Mouse (Mus musculus) embryonic fibroblast, embryonic 13.5 days (primary cell): Measurements from ENCODE around the gene Fam196b. TPM values are rescaled to one million over a fixed set of nuclear protein-coding genes. Genes with fewer than 3 reads are reported as not detected.

ENCODE experiments used
- H3K27ac ChIP-seq: 2 replicates; pipeline ENCODE4 v1.5.1; 2012; ENCODE audit warnings: low read length, control low read depth, inconsistent platforms; ENCODE audit not compliant: insufficient read depth
- H3K4me1 ChIP-seq: 2 replicates; pipeline ENCODE4 v1.6.1; 2011; ENCODE audit warnings: low read length; ENCODE audit not compliant: control insufficient read depth, insufficient read depth
- H3K4me3 ChIP-seq: 2 replicates; pipeline ENCODE4 v1.5.1; 2011; ENCODE audit warnings: mild to moderate bottlenecking, control low read depth, low read length; ENCODE audit not compliant: insufficient read depth
- CTCF ChIP-seq: IDR thresholded peaks from 2 replicates; pipeline ENCODE4 v1.5.1; 2011; ENCODE audit warnings: mild to moderate bottlenecking, control low read depth, low read length, moderate library complexity, borderline replicate concordance; ENCODE audit not compliant: insufficient read depth
- POLR2A ChIP-seq: IDR thresholded peaks from 2 replicates; pipeline ENCODE4 v1.6.1; 2011; ENCODE audit warnings: low read depth, mild to moderate bottlenecking, control low read depth, low read length, moderate library complexity
- polyA plus RNA-seq: library from polyadenylated mRNA; stranded (reverse); fragments of >200 nt; gene quantifications from 2 replicates; pipeline ENCODE4 v1.2.4, GENCODE M21; 2011; ENCODE audit warnings: low read depth; ENCODE audit not compliant: missing spikeins, insufficient read length

The Fam196b gene
- polyA plus RNA-seq, 1 experiment, result 0.19 TPM

GRCm38 (mm10) chr11:34355406-34355805 lies 40.8 kb downstream of the Fam196b start:
- Histone ChIP-seq H3K27ac (no peak overlapping the region), H3K4me1 (no peaks in the 10 kb centered on the region), H3K4me3 (no peak overlapping the region)
- TF ChIP-seq CTCF, result no peak
- TF ChIP-seq POLR2A, result no peak

GRCm38 (mm10) chr11:34356109-34356508 lies 41.5 kb downstream of the Fam196b start:
- no peak overlapping the region for H3K4me3 ChIP-seq
- H3K27ac ChIP-seq, result no peak overlapping the region
- no peak for TF ChIP-seq CTCF
- TF ChIP-seq POLR2A, result no peak
- H3K4me1 ChIP-seq, result no peaks in the 10 kb centered on the region

GRCm38 (mm10) chr11:34372224-34372623 lies 57.6 kb downstream of the Fam196b start:
- Histone ChIP-seq H3K4me3 (no peak overlapping the region), H3K4me1 (no peaks in the 10 kb centered on the region), H3K27ac (no peak overlapping the region)
- no peak for TF ChIP-seq CTCF
- TF ChIP-seq POLR2A, result no peak

- no peak for TF ChIP-seq POLR2A
- TF ChIP-seq CTCF, result no peak
- no peak overlapping the region for H3K27ac ChIP-seq
- no peaks in the 10 kb centered on the region for H3K4me1 ChIP-seq
- no peak overlapping the region for H3K4me3 ChIP-seq
Measured at GRCm38 (mm10) chr11:34375557-34375956, 60.9 kb downstream of the Fam196b start.

GRCm38 (mm10) chr11:34377649-34378048 lies 63.0 kb downstream of the Fam196b start:
- TF ChIP-seq POLR2A (no peak), CTCF (no peak)
- no peak overlapping the region for H3K27ac ChIP-seq

GRCm38 (mm10) chr11:34383501-34383900 lies 68.9 kb downstream of the Fam196b start:
- Histone ChIP-seq H3K27ac (no peak overlapping the region), H3K4me1 (no peaks in the 10 kb centered on the region), H3K4me3 (no peak overlapping the region)
- TF ChIP-seq POLR2A (no peak), CTCF (no peak)

More at GRCm38 (mm10) chr11:34377649-34378048, 63.0 kb downstream of the Fam196b start:
- Histone ChIP-seq H3K4me1 (no peaks in the 10 kb centered on the region), H3K4me3 (no peak overlapping the region)

GRCm38 (mm10) chr11:34384178-34384577 lies 69.6 kb downstream of the Fam196b start:
- Histone ChIP-seq H3K4me3 (no peak overlapping the region), H3K27ac (no peak overlapping the region), H3K4me1 (no peaks in the 10 kb centered on the region)
- no peak for TF ChIP-seq CTCF
- TF ChIP-seq POLR2A, result no peak

GRCm38 (mm10) chr11:34385001-34385688 lies 70.5 kb downstream of the Fam196b start:
- H3K27ac ChIP-seq, result no peak overlapping the region
- TF ChIP-seq CTCF (no peak), POLR2A (no peak)
- no peak overlapping the region for H3K4me3 ChIP-seq

GRCm38 (mm10) chr11:34389261-34390116 lies 74.9 kb downstream of the Fam196b start:
- no peak for TF ChIP-seq POLR2A
- TF ChIP-seq CTCF, result no peak
- no peak overlapping the region for H3K4me3 ChIP-seq
- H3K27ac ChIP-seq, result no peak overlapping the region
- no peaks in the 10 kb centered on the region for H3K4me1 ChIP-seq

More at GRCm38 (mm10) chr11:34385001-34385688, 70.5 kb downstream of the Fam196b start:
- no peaks in the 10 kb centered on the region for H3K4me1 ChIP-seq

- Histone ChIP-seq H3K4me1 (no peaks in the 10 kb centered on the region), H3K4me3 (no peak overlapping the region), H3K27ac (no peak overlapping the region)
- no peak for TF ChIP-seq CTCF
- no peak for TF ChIP-seq POLR2A
Measured at GRCm38 (mm10) chr11:34392105-34392504, 77.5 kb downstream of the Fam196b start.
